Comparison of ENCODE assay signal across 8 mouse cellular contexts in the genomic region with DNA sequence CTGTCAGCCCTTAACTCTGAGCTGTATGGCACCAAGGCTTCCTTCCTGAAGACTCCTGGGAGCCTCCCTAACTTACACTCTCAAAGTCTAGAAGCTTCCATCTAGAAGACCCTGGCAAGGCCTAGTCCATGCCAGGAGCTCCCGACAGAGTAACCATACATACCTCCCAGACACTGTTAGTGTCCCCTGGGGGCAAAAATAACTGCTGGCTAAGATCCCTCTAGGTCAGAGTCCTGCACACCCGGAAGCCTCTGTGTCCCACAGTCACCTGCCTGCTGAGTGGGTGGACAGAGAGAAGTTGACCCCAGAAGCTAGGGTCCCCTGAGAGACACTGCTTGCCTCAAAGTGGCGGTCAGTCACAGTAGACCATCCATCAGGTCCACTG. TPM values are rescaled to one million over a fixed set of nuclear protein-coding genes. Genes with fewer than 3 reads are reported as not detected.
DNase-seq lines count a peak whose midpoint lies in the region; ATAC-seq and TF ChIP-seq lines count a peak whose summit lies in the region.

No protein-coding gene starts in this region.

- H3K36me3 ChIP-seq in embryonic facial prominence, embryonic 13.5 days: peaks cover 32% of the 10 kb centered on the region
- peaks cover 13% of the 10 kb centered on the region for H3K36me3 ChIP-seq in limb, embryonic 13.5 days

- no peaks in the 10 kb centered on the region for H3K27me3 ChIP-seq in embryonic facial prominence, embryonic 13.5 days
- H3K27me3 ChIP-seq in limb, embryonic 13.5 days: no peaks in the 10 kb centered on the region

- H3K4me1 ChIP-seq in bone marrow, adult 2 months (ENCODE audit: control insufficient read depth, insufficient read depth, low read length): peaks cover 14% of the 10 kb centered on the region
- peaks cover 42% of the 10 kb centered on the region for H3K4me1 ChIP-seq in embryonic facial prominence, embryonic 13.5 days
- H3K4me1 ChIP-seq in limb, embryonic 13.5 days: peaks cover 32% of the 10 kb centered on the region

- no peak overlapping the region for H3K4me3 ChIP-seq in bone marrow, adult 2 months (replicated peaks; ENCODE audit: control insufficient read depth, low read depth, low read length)
- H3K4me3 ChIP-seq in embryonic facial prominence, embryonic 13.5 days: no peak overlapping the region
- no peak overlapping the region for H3K4me3 ChIP-seq in limb, embryonic 13.5 days

- no peak for TF ChIP-seq CTCF in bone marrow, adult 2 months (IDR thresholded peaks at IDR 0.05; ENCODE audit: control insufficient read depth, insufficient read depth, low read length)

- TF ChIP-seq POLR2A in bone marrow, adult 2 months (IDR thresholded peaks at IDR 0.05; ENCODE audit: borderline replicate concordance, control insufficient read depth, low read depth, low read length): no peak

- DNase-seq in kidney, adult 9 months: peak; percentile 74
- no peak for DNase-seq in kidney, postnatal 4 days
- no peak for DNase-seq in embryo, embryonic 10 days (ENCODE audit: low spot score)
- no peak for DNase-seq in lung, postnatal 25 days (ENCODE audit: low spot score)
- DNase-seq in thymus, adult 18-20 months: no peak

- H3K9me3 ChIP-seq in embryonic facial prominence, embryonic 13.5 days: no peaks in the 10 kb centered on the region
- H3K9me3 ChIP-seq in limb, embryonic 13.5 days: no peaks in the 10 kb centered on the region

- peak overlapping the region; percentile 73; the same call in 1 of the 2 replicates for H3K27ac ChIP-seq in bone marrow, adult 2 months (ENCODE audit: control insufficient read depth, insufficient read depth, low read depth, low read length, poor library complexity)
- peak overlapping the region; percentile 71 for H3K27ac ChIP-seq in embryonic facial prominence, embryonic 13.5 days
- peak overlapping the region; percentile 79 for H3K27ac ChIP-seq in limb, embryonic 13.5 days

- ATAC-seq in embryonic facial prominence, embryonic 13.5 days (ENCODE audit: insufficient number of reproducible peaks, insufficient read depth, low FRiP score, low TSS enrichment, low read depth): no peak
- ATAC-seq in limb, embryonic 13.5 days (ENCODE audit: low FRiP score, low read depth): no peak

- H3K4me2 ChIP-seq in embryonic facial prominence, embryonic 13.5 days: no peak overlapping the region
- H3K4me2 ChIP-seq in limb, embryonic 13.5 days (replicated peaks): no peak overlapping the region

- 37% methylated on average over 3 of the region's 3 CpGs for WGBS in bone marrow, adult 2 months
- 75% methylated on average over 3 of the region's 3 CpGs for WGBS in embryonic facial prominence, embryonic 13.5 days
- WGBS in limb, embryonic 13.5 days: 73% methylated on average over 3 of the region's 3 CpGs

- H3K9ac ChIP-seq in embryonic facial prominence, embryonic 13.5 days: 0 out of 2 replicates have a peak overlapping the region, but pooled peaks have one; percentile 32
- H3K9ac ChIP-seq in limb, embryonic 13.5 days: peak overlapping the region; percentile 36

RNA-seq across cellular contexts. Expression of gene Gpx4, which starts 24.5 kb away (rescaled TPM):
- 948 and 2,392 TPM in 2 replicates for polyA plus RNA-seq in bone marrow, adult 2 months (2011; ENCODE audit: insufficient read depth, insufficient read length, low replicate concordance, missing spikeins)
- 445 and 488 TPM in 2 replicates for polyA plus RNA-seq in embryonic facial prominence, embryonic 13.5 days (2015; fragmentation: Nextera tagmentation; extraction: Ambion mirVana)
- 462 and 477 TPM in 2 replicates for polyA plus RNA-seq in limb, embryonic 13.5 days (2015; fragmentation: Nextera tagmentation; extraction: Ambion mirVana)

RNA-seq across cellular contexts. Expression of gene Polr2e, which starts 31.9 kb away (rescaled TPM):
- 35.6 and 44.5 TPM in 2 replicates for polyA plus RNA-seq in bone marrow, adult 2 months (2011; ENCODE audit: insufficient read depth, insufficient read length, low replicate concordance, missing spikeins)
- polyA plus RNA-seq in embryonic facial prominence, embryonic 13.5 days (2015; fragmentation: Nextera tagmentation; extraction: Ambion mirVana): 247 and 265 TPM in 2 replicates
- 244 and 254 TPM in 2 replicates for polyA plus RNA-seq in limb, embryonic 13.5 days (2015; fragmentation: Nextera tagmentation; extraction: Ambion mirVana)

RNA-seq across cellular contexts. Expression of gene Sbno2, which starts 33.9 kb away (rescaled TPM):
- polyA plus RNA-seq in bone marrow, adult 2 months (2011; ENCODE audit: insufficient read depth, insufficient read length, low replicate concordance, missing spikeins): 37.6 and 83.8 TPM in 2 replicates
- 15.8 and 16.1 TPM in 2 replicates for polyA plus RNA-seq in embryonic facial prominence, embryonic 13.5 days (2015; fragmentation: Nextera tagmentation; extraction: Ambion mirVana)
- polyA plus RNA-seq in limb, embryonic 13.5 days (2015; fragmentation: Nextera tagmentation; extraction: Ambion mirVana): 13.5 and 15.2 TPM in 2 replicates

RNA-seq across cellular contexts. Expression of gene Stk11, which starts 44.1 kb away (rescaled TPM):
- 197 and 344 TPM in 2 replicates for polyA plus RNA-seq in bone marrow, adult 2 months (2011; ENCODE audit: insufficient read depth, insufficient read length, low replicate concordance, missing spikeins)
- 18.5 and 19.0 TPM in 2 replicates for polyA plus RNA-seq in embryonic facial prominence, embryonic 13.5 days (2015; fragmentation: Nextera tagmentation; extraction: Ambion mirVana)
- polyA plus RNA-seq in limb, embryonic 13.5 days (2015; fragmentation: Nextera tagmentation; extraction: Ambion mirVana): 17.1 and 17.4 TPM in 2 replicates

RNA-seq across cellular contexts. Expression of gene Arhgap45, which starts 55.1 kb away (rescaled TPM):
- 111 and 291 TPM in 2 replicates for polyA plus RNA-seq in bone marrow, adult 2 months (2011; ENCODE audit: insufficient read depth, insufficient read length, low replicate concordance, missing spikeins)
- polyA plus RNA-seq in embryonic facial prominence, embryonic 13.5 days (2015; fragmentation: Nextera tagmentation; extraction: Ambion mirVana): 3.9 and 4.6 TPM in 2 replicates
- 7.3 and 7.6 TPM in 2 replicates for polyA plus RNA-seq in limb, embryonic 13.5 days (2015; fragmentation: Nextera tagmentation; extraction: Ambion mirVana)
